Mouse (Mus musculus) testis, adult 2 months (tissue): ENCODE results near the gene Selenop. TPM values are rescaled to one million over a fixed set of nuclear protein-coding genes. Genes with fewer than 3 reads are reported as not detected.
"Not testable (repeated sequence)": the region's sequence is repeated elsewhere in the genome, so short reads cannot be mapped to it uniquely, and the experiment has no call there.

Experiments used
- H3K27ac ChIP-seq: fragments of 200-500 bp; 2 replicates; pipeline ENCODE4 v1.5.1; 2012; ENCODE audit warnings: low read depth, low read length; ENCODE audit not compliant: control insufficient read depth, insufficient read depth
- H3K27me3 ChIP-seq: fragments of 200-500 bp; 2 replicates; pipeline ENCODE4 v1.6.1; 2012; ENCODE audit warnings: mild to moderate bottlenecking, low read length, moderate library complexity; ENCODE audit not compliant: control insufficient read depth, insufficient read depth
- H3K36me3 ChIP-seq: fragments of 200-500 bp; 2 replicates; pipeline ENCODE4 v1.6.1; 2012; ENCODE audit warnings: mild to moderate bottlenecking, low read length; ENCODE audit not compliant: control insufficient read depth, insufficient read depth
- H3K4me1 ChIP-seq: fragments of 200-500 bp; 2 replicates; pipeline ENCODE4 v1.6.1; 2012; ENCODE audit warnings: low read length; ENCODE audit not compliant: control insufficient read depth, insufficient read depth
- H3K4me3 ChIP-seq: fragments of 200-500 bp; 2 replicates; pipeline ENCODE4 v1.5.1; 2012; ENCODE audit warnings: low read depth, mild to moderate bottlenecking, low read length, moderate library complexity, mixed read lengths; ENCODE audit not compliant: control insufficient read depth
- CTCF ChIP-seq: fragments of 200-500 bp; IDR thresholded peaks from 2 replicates; pipeline ENCODE4 v1.5.1; 2012; ENCODE audit warnings: low read depth, mild to moderate bottlenecking, inconsistent platforms, low read length, moderate library complexity; ENCODE audit not compliant: control insufficient read depth, insufficient read depth, insufficient replicate concordance
- POLR2A ChIP-seq: fragments of 200-500 bp; IDR thresholded peaks from 2 replicates; pipeline ENCODE4 v1.6.1; 2012; ENCODE audit warnings: low read depth, mild to moderate bottlenecking, inconsistent platforms, low read length, moderate library complexity; ENCODE audit not compliant: control insufficient read depth
- polyA plus RNA-seq: library from polyadenylated mRNA; depleted of rRNA; stranded (reverse); fragments of >200 nt; gene quantifications from 2 replicates; pipeline ENCODE4 v1.2.3, GENCODE M21; 2012

Gene Selenop
- polyA plus RNA-seq, 1 experiment, result 22.4 TPM

- Histone ChIP-seq H3K27me3 (no peaks in the 10 kb centered on the region), H3K36me3 (no peaks in the 10 kb centered on the region), H3K4me1 (no peaks in the 10 kb centered on the region; the same call in 1 of the 2 replicates), H3K27ac (no peak overlapping the region), H3K4me3 (no peak overlapping the region)
- no peak for TF ChIP-seq CTCF
- TF ChIP-seq POLR2A, result no peak
Measured at GRCm38 (mm10) chr15:3233837-3234551, 34.4 kb upstream of the Selenop start.

GRCm38 (mm10) chr15:3236338-3236737 is 32.0 kb upstream of the Selenop start:
- TF ChIP-seq CTCF (no peak), POLR2A (no peak)
- no peaks in the 10 kb centered on the region; the same call in 1 of the 2 replicates for H3K4me1 ChIP-seq
- no peaks in the 10 kb centered on the region for H3K36me3 ChIP-seq
- H3K4me3 ChIP-seq, result no peak overlapping the region
- no peak overlapping the region for H3K27ac ChIP-seq
- no peaks in the 10 kb centered on the region for H3K27me3 ChIP-seq

DNA sequence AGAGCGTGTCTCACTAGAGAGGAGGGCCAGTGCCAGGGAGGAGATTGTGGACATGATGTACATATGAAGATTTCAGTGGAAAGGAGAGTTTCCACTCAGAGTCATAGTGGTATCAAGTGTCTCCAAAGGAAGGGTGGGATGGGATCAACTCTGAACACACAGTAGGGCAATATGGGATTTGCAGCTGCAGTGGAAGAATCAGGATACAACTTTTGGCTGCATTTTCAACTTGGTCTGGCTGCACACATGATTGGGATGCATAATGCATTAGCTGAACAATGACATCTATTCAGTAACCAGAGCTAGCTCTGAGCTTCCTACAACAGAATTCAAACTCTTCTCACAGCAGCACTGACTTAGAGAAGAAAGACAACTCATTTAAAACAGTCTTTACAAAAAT is 30.4 kb upstream of the Selenop start:
- no peaks in the 10 kb centered on the region; the same call in 1 of the 2 replicates for H3K4me1 ChIP-seq
- H3K27me3 ChIP-seq, result no peaks in the 10 kb centered on the region
- no peaks in the 10 kb centered on the region for H3K36me3 ChIP-seq
- H3K27ac ChIP-seq, result no peak overlapping the region
- TF ChIP-seq CTCF (no peak), POLR2A (no peak)
- no peak overlapping the region for H3K4me3 ChIP-seq

DNA sequence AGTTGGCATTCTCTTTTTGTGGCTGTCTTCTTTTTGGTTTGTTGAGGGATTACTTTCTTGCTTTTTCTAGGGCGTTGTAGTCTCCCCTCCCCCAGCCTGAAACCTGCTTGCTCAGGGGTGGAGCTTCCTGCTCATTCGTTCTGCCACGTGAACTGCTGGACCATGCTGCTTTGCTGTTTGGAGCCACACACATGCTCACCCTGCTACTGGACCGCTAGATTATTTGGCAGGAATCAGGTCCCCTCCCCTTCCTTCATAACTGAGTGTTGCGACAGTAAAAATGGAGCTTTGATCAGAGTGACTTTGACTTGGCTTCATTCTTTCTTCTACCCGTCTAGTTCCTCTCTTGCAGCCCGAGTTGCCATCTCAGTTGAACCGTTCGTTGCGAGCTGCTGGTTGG is 23.3 kb upstream of the Selenop start:
- H3K27me3 ChIP-seq, H3K4me1 ChIP-seq, H3K36me3 ChIP-seq, H3K27ac ChIP-seq, H3K4me3 ChIP-seq: not testable (repeated sequence)

DNA sequence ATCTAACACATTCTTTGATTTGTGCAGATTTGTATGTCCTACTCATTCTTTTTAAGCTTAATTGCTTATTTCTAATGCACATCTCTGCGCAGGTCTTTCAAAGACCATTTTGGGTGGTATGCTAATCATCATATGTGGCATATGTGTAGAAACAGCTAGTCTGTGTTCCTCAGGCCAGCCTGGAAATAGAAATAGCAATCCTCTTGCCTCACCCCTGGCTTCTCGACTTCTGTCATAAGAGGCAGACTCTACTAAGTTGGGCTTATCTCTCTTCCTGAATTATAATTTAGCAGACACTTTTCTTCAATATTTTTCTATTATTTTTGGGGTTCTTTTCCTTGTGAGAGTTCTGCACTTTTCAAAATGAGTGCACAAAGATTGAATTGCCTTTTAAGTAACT is 17.7 kb upstream of the Selenop start:
- H3K27me3 ChIP-seq, result no peaks in the 10 kb centered on the region

GRCm38 (mm10) chr15:3251031-3251717 is 17.2 kb upstream of the Selenop start:
- peak overlapping the region; percentile 69 for H3K27ac ChIP-seq
- H3K36me3 ChIP-seq, result no peaks in the 10 kb centered on the region
- TF ChIP-seq POLR2A (no peak), CTCF (no peak)
- no peak overlapping the region for H3K4me3 ChIP-seq
- H3K4me1 ChIP-seq, result 0 out of 2 replicates have a peak, but pooled peaks cover 3% of the 10 kb centered on the region
- no peaks in the 10 kb centered on the region for H3K27me3 ChIP-seq

More for the DNA sequence above, 17.7 kb upstream of the Selenop start:
- TF ChIP-seq POLR2A (no peak), CTCF (no peak)
- H3K36me3 ChIP-seq, result no peaks in the 10 kb centered on the region
- no peak overlapping the region for H3K4me3 ChIP-seq
- no peak overlapping the region for H3K27ac ChIP-seq
- H3K4me1 ChIP-seq, result 0 out of 2 replicates have a peak, but pooled peaks cover 3% of the 10 kb centered on the region

DNA sequence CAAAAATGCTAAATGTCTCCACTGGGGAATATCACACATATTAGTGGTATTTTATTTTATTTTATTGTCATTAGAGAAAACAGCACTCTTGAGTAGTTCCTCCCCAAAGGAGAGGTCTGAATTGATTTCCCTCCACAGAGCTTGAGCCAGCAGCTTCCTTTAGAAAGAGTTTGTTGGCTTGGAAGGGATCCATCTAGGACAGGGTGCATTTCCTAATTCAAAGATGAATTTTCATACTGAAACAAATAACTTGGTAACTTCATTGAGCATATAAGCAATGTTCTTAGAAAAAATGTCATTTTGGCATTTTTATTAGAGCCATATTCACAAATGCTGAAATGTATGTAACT is 16.7 kb upstream of the Selenop start:
- no peaks in the 10 kb centered on the region for H3K27me3 ChIP-seq

More for the DNA sequence above, 16.7 kb upstream of the Selenop start:
- no peak overlapping the region for H3K27ac ChIP-seq
- 0 out of 2 replicates have a peak, but pooled peaks cover 3% of the 10 kb centered on the region for H3K4me1 ChIP-seq
- no peaks in the 10 kb centered on the region for H3K36me3 ChIP-seq
- no peak overlapping the region for H3K4me3 ChIP-seq
- TF ChIP-seq CTCF (no peak), POLR2A (no peak)
